Mouse (Mus musculus): ENCODE measurements around the gene Cds2. TPM values are rescaled to one million over a fixed set of nuclear protein-coding genes. Genes with fewer than 3 reads are reported as not detected.
"Not testable (repeated sequence)": the region's sequence is repeated elsewhere in the genome, so short reads cannot be mapped to it uniquely, and the experiment has no call there.

Gene Cds2
- total and polyA plus RNA-seq, 2 experiments, result 41.6 to 48.1 TPM

DNA sequence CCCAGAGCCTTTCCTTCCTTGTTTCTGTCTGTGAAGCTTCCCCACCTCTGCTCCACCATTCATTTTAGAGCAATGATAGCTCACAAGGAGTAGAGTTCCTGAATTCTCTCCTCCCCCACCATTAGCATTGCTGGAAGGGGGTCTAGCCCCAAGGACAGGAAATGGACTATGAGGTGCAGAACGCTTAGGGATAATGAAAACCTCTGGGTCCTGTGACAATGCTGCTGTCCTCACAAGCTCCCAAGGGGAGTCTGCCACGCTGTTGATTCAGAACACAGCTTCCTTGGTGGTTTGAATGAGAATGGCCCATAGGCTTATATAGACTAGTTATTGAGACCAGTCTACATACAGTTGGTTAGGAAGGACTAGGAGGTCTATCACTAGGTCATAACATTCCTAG is 27.7 kb upstream of the Cds2 start:
- Histone ChIP-seq H3K4me3 (ENCODE audit: insufficient read depth, low read depth, low read length) (no peak overlapping the region), H3K27ac (replicated peaks; ENCODE audit: insufficient read depth, low read depth, low read length) (no peak overlapping the region)
- 79% methylated on average over 2 of the region's 2 CpGs for WGBS

GRCm38 (mm10) chr2:132235975-132236374 is 27.0 kb upstream of the Cds2 start:
- Histone ChIP-seq H3K9ac (ENCODE audit: low read depth, low read length) (no peak overlapping the region), H3K79me2 (ENCODE audit: control insufficient read depth, insufficient read depth, low read length) (no peaks in the 10 kb centered on the region), H3K36me3 (ENCODE audit: control insufficient read depth, insufficient read depth, low read length) (peaks cover 3% of the 10 kb centered on the region), H3K27ac (replicated peaks; ENCODE audit: insufficient read depth, low read depth, low read length) (no peak overlapping the region), H3K4me1 (ENCODE audit: control insufficient read depth, insufficient read depth, low read length) (no peaks in the 10 kb centered on the region), H3K27me3 (ENCODE audit: control insufficient read depth, insufficient read depth, low read length) (no peaks in the 10 kb centered on the region), H3K4me3 (ENCODE audit: insufficient read depth, low read depth, low read length) (no peak overlapping the region)
- DNase-seq (ENCODE audit: extremely low read depth, low read depth, low spot score), result no peak
- TF ChIP-seq CTCF (IDR thresholded peaks at IDR 0.05; ENCODE audit: low read depth, low read length) (no peak), POLR2A (IDR thresholded peaks at IDR 0.05; ENCODE audit: extremely low read depth, insufficient read depth, low read length) (no peak)
- 55% methylated on average over 7 of the region's 7 CpGs for WGBS

More for the DNA sequence above, 27.7 kb upstream of the Cds2 start:
- TF ChIP-seq POLR2A (IDR thresholded peaks at IDR 0.05; ENCODE audit: extremely low read depth, insufficient read depth, low read length), result no peak
- Histone ChIP-seq H3K4me1 (ENCODE audit: control insufficient read depth, insufficient read depth, low read length) (no peaks in the 10 kb centered on the region), H3K79me2 (ENCODE audit: control insufficient read depth, insufficient read depth, low read length) (no peaks in the 10 kb centered on the region), H3K36me3 (ENCODE audit: control insufficient read depth, insufficient read depth, low read length) (peaks cover 2% of the 10 kb centered on the region), H3K9ac (ENCODE audit: low read depth, low read length) (no peak overlapping the region), H3K27me3 (ENCODE audit: control insufficient read depth, insufficient read depth, low read length) (no peaks in the 10 kb centered on the region)
- DNase-seq (ENCODE audit: extremely low read depth, low read depth, low spot score), result no peak

GRCm38 (mm10) chr2:132239434-132239833 is 23.5 kb upstream of the Cds2 start:
- H3K27ac ChIP-seq (replicated peaks; ENCODE audit: insufficient read depth, low read depth, low read length); H3K4me1 ChIP-seq (ENCODE audit: control insufficient read depth, insufficient read depth, low read length); H3K4me3 ChIP-seq (ENCODE audit: insufficient read depth, low read depth, low read length); H3K79me2 ChIP-seq (ENCODE audit: control insufficient read depth, insufficient read depth, low read length); H3K27me3 ChIP-seq (ENCODE audit: control insufficient read depth, insufficient read depth, low read length); DNase-seq (ENCODE audit: extremely low read depth, low read depth, low spot score); H3K9ac ChIP-seq (ENCODE audit: low read depth, low read length): not testable (repeated sequence)
- WGBS, result 81% methylated on average over 3 of the region's 3 CpGs
- H3K36me3 ChIP-seq (ENCODE audit: control insufficient read depth, insufficient read depth, low read length), result peaks cover 10% of the 10 kb centered on the region

DNA sequence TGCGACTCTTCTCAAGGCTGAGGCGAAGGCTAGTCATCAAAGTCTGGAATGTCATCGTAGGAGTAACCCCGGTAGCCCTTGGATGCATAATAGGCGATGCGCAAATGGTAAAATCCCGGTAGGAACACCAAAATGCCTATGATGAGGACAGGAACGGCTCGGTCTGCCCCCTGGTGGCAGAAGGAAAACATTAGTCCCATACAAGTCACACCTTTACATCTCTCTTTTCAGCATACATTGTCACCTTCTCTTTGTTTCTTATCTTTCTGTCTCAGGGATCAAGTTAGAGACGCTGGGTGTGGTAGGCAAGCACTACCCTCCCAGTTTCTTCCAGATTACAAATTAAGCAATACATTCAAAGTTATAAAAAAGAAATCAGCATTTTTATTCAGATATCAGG is 22.5 kb upstream of the Cds2 start:
- not testable (repeated sequence) for H3K4me3 ChIP-seq (ENCODE audit: insufficient read depth, low read depth, low read length); DNase-seq (ENCODE audit: extremely low read depth, low read depth, low spot score); H3K4me1 ChIP-seq (ENCODE audit: control insufficient read depth, insufficient read depth, low read length); H3K9ac ChIP-seq (ENCODE audit: low read depth, low read length); H3K79me2 ChIP-seq (ENCODE audit: control insufficient read depth, insufficient read depth, low read length); H3K27ac ChIP-seq (replicated peaks; ENCODE audit: insufficient read depth, low read depth, low read length); H3K27me3 ChIP-seq (ENCODE audit: control insufficient read depth, insufficient read depth, low read length)
- H3K36me3 ChIP-seq (ENCODE audit: control insufficient read depth, insufficient read depth, low read length), result peaks cover 15% of the 10 kb centered on the region
- TF ChIP-seq CTCF (IDR thresholded peaks at IDR 0.05; ENCODE audit: low read depth, low read length), result peak; percentile 43; the same call in 1 of the 2 replicates
- 42% methylated on average over 8 of the region's 10 CpGs for WGBS

DNA sequence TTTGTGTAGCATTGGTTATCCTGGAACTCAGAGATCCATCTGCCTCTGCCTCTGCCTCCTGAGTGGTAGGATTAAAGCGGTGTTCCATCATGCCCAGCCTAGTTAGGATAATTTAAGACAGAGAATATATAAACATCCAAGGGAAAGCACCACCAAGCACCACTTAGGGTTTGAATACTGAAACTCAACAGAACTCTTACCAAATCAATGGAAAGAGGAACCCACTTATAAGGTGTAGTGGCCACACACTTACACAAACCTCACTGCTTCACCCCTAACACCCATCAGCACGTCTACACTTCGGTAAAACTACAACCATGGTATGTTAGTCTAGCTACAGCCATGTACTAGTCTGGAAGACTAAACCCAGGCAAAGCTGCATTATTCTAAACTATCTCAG is 19.6 kb upstream of the Cds2 start:
- H3K27me3 ChIP-seq (ENCODE audit: control insufficient read depth, insufficient read depth, low read length), result no peaks in the 10 kb centered on the region
- TF ChIP-seq CTCF (IDR thresholded peaks at IDR 0.05; ENCODE audit: low read depth, low read length) (no peak), POLR2A (IDR thresholded peaks at IDR 0.05; ENCODE audit: extremely low read depth, insufficient read depth, low read length) (no peak)
- peaks cover 10% of the 10 kb centered on the region for H3K4me1 ChIP-seq (ENCODE audit: control insufficient read depth, insufficient read depth, low read length)
- DNase-seq (ENCODE audit: extremely low read depth, low read depth, low spot score), result no peak
- H3K4me3 ChIP-seq (ENCODE audit: insufficient read depth, low read depth, low read length), result no peak overlapping the region
- H3K79me2 ChIP-seq (ENCODE audit: control insufficient read depth, insufficient read depth, low read length), result no peaks in the 10 kb centered on the region
- WGBS, result over 99% methylated on average over 3 of the region's 3 CpGs
- H3K27ac ChIP-seq (replicated peaks; ENCODE audit: insufficient read depth, low read depth, low read length), result no peak overlapping the region
- peaks cover 15% of the 10 kb centered on the region for H3K36me3 ChIP-seq (ENCODE audit: control insufficient read depth, insufficient read depth, low read length)
- no peak overlapping the region for H3K9ac ChIP-seq (ENCODE audit: low read depth, low read length)

GRCm38 (mm10) chr2:132247539-132248313 is 15.2 kb upstream of the Cds2 start, which contains the start of gene Tmem230:
Gene Tmem230, minus strand, starts transcription at chr2:132247807.
- H3K27me3 ChIP-seq (ENCODE audit: control insufficient read depth, insufficient read depth, low read length), result no peaks in the 10 kb centered on the region
- DNase-seq (ENCODE audit: extremely low read depth, low read depth, low spot score), result peak; percentile 88
- peak within 1 kb of the TSS; percentile 91 for H3K9ac ChIP-seq (ENCODE audit: low read depth, low read length)
- H3K79me2 ChIP-seq (ENCODE audit: control insufficient read depth, insufficient read depth, low read length), result no peaks in the 10 kb centered on the region
- 5% methylated on average over 50 of the region's 50 CpGs for WGBS
- no peak for TF ChIP-seq CTCF (IDR thresholded peaks at IDR 0.05; ENCODE audit: low read depth, low read length)
- peak; percentile 61 for TF ChIP-seq POLR2A (IDR thresholded peaks at IDR 0.05; ENCODE audit: extremely low read depth, insufficient read depth, low read length)
- peaks cover 17% of the 10 kb centered on the region for H3K36me3 ChIP-seq (ENCODE audit: control insufficient read depth, insufficient read depth, low read length)
- H3K27ac ChIP-seq (replicated peaks; ENCODE audit: insufficient read depth, low read depth, low read length), result peak within 1 kb of the TSS; percentile 72
- H3K4me3 ChIP-seq (ENCODE audit: insufficient read depth, low read depth, low read length), result peak within 1 kb of the TSS; percentile 83
- peaks cover 12% of the 10 kb centered on the region for H3K4me1 ChIP-seq (ENCODE audit: control insufficient read depth, insufficient read depth, low read length)
